21 mouse cellular contexts compared by ENCODE assay signal in genomic region chr16:65018134-65018533, GRCm38 (mm10).
DNase-seq lines count a peak whose midpoint lies in the region; ATAC-seq and TF ChIP-seq lines count a peak whose summit lies in the region.
"Had no signal": no experiment of that assay in that cellular context is flagged by ENCODE, and none has a peak within 500 bp of the region (broad histone marks: within the 10 kb centered on the region; RNA-seq: fewer than 3 reads in every experiment).

No protein-coding gene starts in this region.

- TF ChIP-seq EP300 in stomach, postnatal 0 days (optimal IDR thresholded peaks at IDR 0.05): no peak

- no peak for TF ChIP-seq CTCF in stomach, postnatal 0 days (IDR thresholded peaks at IDR 0.05; ENCODE audit: low read depth)

- no peak overlapping the region for H3K4me2 ChIP-seq in forebrain, embryonic 13.5 days
- no peak overlapping the region for H3K4me2 ChIP-seq in forebrain, embryonic 11.5 days (ENCODE audit: low read depth, low read length, severe bottlenecking)
- H3K4me2 ChIP-seq in kidney, embryonic 15.5 days: no peak overlapping the region
- no peak overlapping the region for H3K4me2 ChIP-seq in stomach, postnatal 0 days (replicated peaks; ENCODE audit: low read depth)
- H3K4me2 ChIP-seq: embryonic facial prominence, embryonic 12.5 days; hindbrain, embryonic 14.5 days; intestine, embryonic 15.5 days had no signal

- no peak overlapping the region for H3K9ac ChIP-seq in forebrain, embryonic 13.5 days
- no peak overlapping the region for H3K9ac ChIP-seq in forebrain, embryonic 11.5 days (ENCODE audit: low read length)
- no peak overlapping the region for H3K9ac ChIP-seq in kidney, embryonic 15.5 days
- H3K9ac ChIP-seq in stomach, postnatal 0 days (ENCODE audit: low read length): no peak overlapping the region
- H3K9ac ChIP-seq: embryonic facial prominence, embryonic 12.5 days; forebrain, postnatal 0 days; hindbrain, embryonic 14.5 days; intestine, embryonic 15.5 days had no signal

- H3K27ac ChIP-seq in forebrain, embryonic 13.5 days: no peak overlapping the region
- H3K27ac ChIP-seq in forebrain, embryonic 11.5 days (ENCODE audit: low read depth, low read length): no peak overlapping the region
- H3K27ac ChIP-seq in kidney, embryonic 15.5 days: no peak overlapping the region
- H3K27ac ChIP-seq in stomach, postnatal 0 days (replicated peaks): no peak overlapping the region
- H3K27ac ChIP-seq: embryonic facial prominence, embryonic 12.5 days; gastrocnemius, adult 2 months; heart, embryonic 10.5 days; hindbrain, embryonic 14.5 days; intestine, embryonic 15.5 days had no signal

- H3K4me1 ChIP-seq in forebrain, embryonic 13.5 days: no peaks in the 10 kb centered on the region
- no peaks in the 10 kb centered on the region for H3K4me1 ChIP-seq in forebrain, embryonic 11.5 days (replicated peaks; ENCODE audit: control insufficient read depth, insufficient read depth, low read length)
- no peaks in the 10 kb centered on the region for H3K4me1 ChIP-seq in kidney, embryonic 15.5 days
- H3K4me1 ChIP-seq in stomach, postnatal 0 days (replicated peaks; ENCODE audit: control insufficient read depth, insufficient read depth): no peaks in the 10 kb centered on the region
- H3K4me1 ChIP-seq: embryonic facial prominence, embryonic 12.5 days; heart, embryonic 10.5 days; intestine, embryonic 15.5 days had no signal

- 81% methylated on average over 7 of the region's 7 CpGs for WGBS in forebrain, embryonic 13.5 days
- 75% methylated on average over 7 of the region's 7 CpGs for WGBS in forebrain, embryonic 11.5 days
- 32% methylated on average over 7 of the region's 7 CpGs for WGBS in kidney, embryonic 15.5 days
- WGBS in stomach, postnatal 0 days: 39% methylated on average over 7 of the region's 7 CpGs

- no peak overlapping the region for H3K4me3 ChIP-seq in forebrain, embryonic 13.5 days
- no peak overlapping the region for H3K4me3 ChIP-seq in forebrain, embryonic 11.5 days (ENCODE audit: low read depth, low read length)
- no peak overlapping the region for H3K4me3 ChIP-seq in kidney, embryonic 15.5 days (replicated peaks)
- H3K4me3 ChIP-seq in stomach, postnatal 0 days (ENCODE audit: low read depth, low read length): no peak overlapping the region
- H3K4me3 ChIP-seq: embryonic facial prominence, embryonic 12.5 days; gastrocnemius, adult 2 months; heart, embryonic 10.5 days; intestine, embryonic 15.5 days had no signal

- no peaks in the 10 kb centered on the region for H3K9me3 ChIP-seq in forebrain, embryonic 13.5 days (replicated peaks)
- no peaks in the 10 kb centered on the region for H3K9me3 ChIP-seq in forebrain, embryonic 11.5 days (ENCODE audit: control insufficient read depth, low read length)
- H3K9me3 ChIP-seq in kidney, embryonic 15.5 days (replicated peaks): no peaks in the 10 kb centered on the region
- no peaks in the 10 kb centered on the region for H3K9me3 ChIP-seq in stomach, postnatal 0 days (ENCODE audit: control insufficient read depth, low read length)
- H3K9me3 ChIP-seq: embryonic facial prominence, embryonic 12.5 days; heart, embryonic 10.5 days; intestine, embryonic 15.5 days had no signal

- H3K36me3 ChIP-seq in forebrain, embryonic 13.5 days (ENCODE audit: poor library complexity, severe bottlenecking): no peaks in the 10 kb centered on the region
- H3K36me3 ChIP-seq in forebrain, embryonic 11.5 days (ENCODE audit: control insufficient read depth, insufficient read depth, low read length): no peaks in the 10 kb centered on the region
- H3K36me3 ChIP-seq in kidney, embryonic 15.5 days: no peaks in the 10 kb centered on the region
- no peaks in the 10 kb centered on the region for H3K36me3 ChIP-seq in stomach, postnatal 0 days (ENCODE audit: control insufficient read depth, insufficient read depth, low read length)
- H3K36me3 ChIP-seq: embryonic facial prominence, embryonic 12.5 days; heart, embryonic 10.5 days; intestine, embryonic 15.5 days had no signal

- peak; percentile 45; the same call in 1 of the 2 replicates for ATAC-seq in forebrain, embryonic 13.5 days
- no peak for ATAC-seq in forebrain, embryonic 11.5 days (replicated peaks; ENCODE audit: low FRiP score)
- 0 out of 2 replicates have a peak, but pooled peaks have one; percentile 52 for ATAC-seq in kidney, embryonic 15.5 days (replicated peaks; ENCODE audit: low FRiP score)
- ATAC-seq in stomach, postnatal 0 days (ENCODE audit: low FRiP score, low TSS enrichment): no peak
- ATAC-seq: forebrain, postnatal 0 days; intestine, embryonic 15.5 days had no signal

- DNase-seq in forebrain, embryonic 11.5 days (ENCODE audit: low spot score): no peak
- DNase-seq in kidney, adult 18-20 months: no peak
- peak; percentile 9 for DNase-seq in embryo, embryonic 11 days
- DNase-seq in stomach, postnatal 0 days (ENCODE audit: low spot score): no peak
- DNase-seq in ovary, postnatal 36 days (ENCODE audit: low spot score): no peak
- DNase-seq: adrenal gland, postnatal 14 days; cerebellum, adult 18-20 months; cerebellum, adult 9-11 months; gastrocnemius, adult 2 months; gastrocnemius, postnatal 36 days; heart, adult 11 months; heart, postnatal 10 days; heart, postnatal 4 days; kidney, adult 2 months had no signal

- no peaks in the 10 kb centered on the region for H3K27me3 ChIP-seq in forebrain, embryonic 13.5 days
- no peaks in the 10 kb centered on the region for H3K27me3 ChIP-seq in forebrain, embryonic 11.5 days (ENCODE audit: control insufficient read depth, insufficient read depth, low read length)
- no peaks in the 10 kb centered on the region for H3K27me3 ChIP-seq in kidney, embryonic 15.5 days
- H3K27me3 ChIP-seq in stomach, postnatal 0 days (ENCODE audit: control insufficient read depth, insufficient read depth, low read length): no peaks in the 10 kb centered on the region
- H3K27me3 ChIP-seq: embryonic facial prominence, embryonic 12.5 days; intestine, embryonic 15.5 days had no signal

Comparison
In these comparisons a context has a peak if more than half of its experiments do, and no peak if none do; other contexts are left out.
1. ATAC-seq: peak in forebrain, embryonic 13.5 days (single experiment) and kidney, embryonic 15.5 days (single experiment); none in forebrain, embryonic 11.5 days (single experiment) and stomach, postnatal 0 days (single experiment).